Mouse (Mus musculus): ENCODE measurements at regions not wholly inside any gene's neighbourhood (a gene's known extent, or its start where the extent isn't known, plus 50 kb on each side); places are given as distances from the start of the nearest gene placed in this dataset.

DNA sequence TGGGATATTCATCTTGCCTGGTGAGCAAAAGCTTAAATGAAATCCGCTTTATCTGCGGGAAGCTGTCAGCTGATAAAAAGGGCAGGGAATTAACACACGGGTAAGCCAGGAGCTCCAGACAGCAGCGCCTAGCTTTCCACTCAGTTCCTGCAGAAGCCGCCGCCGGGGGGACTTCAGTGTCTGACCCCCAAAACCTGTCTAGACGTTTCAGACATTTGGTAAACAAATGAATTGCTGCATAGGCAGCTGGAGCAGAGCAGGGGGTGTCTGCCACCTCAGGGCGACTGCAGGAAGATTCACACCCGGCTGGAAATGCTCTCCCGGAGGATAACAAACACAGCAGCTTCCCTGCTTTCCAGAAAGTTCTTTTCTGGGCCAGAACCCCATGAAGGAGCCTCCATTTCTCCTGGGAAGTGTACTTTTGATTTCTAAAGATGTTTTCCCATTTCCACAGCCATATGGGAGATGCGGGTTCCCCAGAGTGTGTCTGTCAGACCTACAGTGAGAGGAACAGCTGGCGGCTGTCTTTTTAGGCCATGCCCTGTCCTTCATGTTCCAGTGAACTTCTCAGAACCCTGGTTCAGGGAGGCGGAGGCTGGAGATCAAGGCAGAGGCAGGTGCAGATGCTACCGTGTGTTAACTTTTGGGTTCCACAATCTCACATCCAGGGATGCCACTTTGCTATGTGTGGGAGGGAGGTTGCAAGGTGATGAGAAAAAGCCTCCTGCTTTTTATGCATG, 58.7 kb upstream of the Pmepa1 start:
- no peak for DNase-seq

DNA sequence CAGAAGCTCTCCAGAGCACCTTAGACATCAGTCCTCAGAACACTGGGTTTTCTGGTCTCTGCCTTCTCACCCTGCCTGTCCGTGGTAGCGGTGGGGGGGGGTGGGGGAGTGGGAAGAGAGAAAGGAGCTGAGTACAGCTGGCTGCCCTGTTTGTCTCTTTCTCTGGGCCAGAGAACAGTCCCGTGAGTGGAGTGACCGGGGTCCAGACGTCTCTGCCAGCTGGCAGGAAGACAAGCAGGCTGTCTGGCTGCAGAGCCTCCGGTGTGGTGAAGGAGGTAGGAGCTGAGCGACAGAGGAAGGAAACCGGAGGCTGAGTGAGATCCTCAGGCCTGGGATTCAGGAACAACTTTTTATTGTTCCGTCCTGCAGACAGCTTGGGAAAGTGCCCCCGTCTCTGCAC, 59.5 kb upstream of the Pmepa1 start:
- DNase-seq: no peak

DNA sequence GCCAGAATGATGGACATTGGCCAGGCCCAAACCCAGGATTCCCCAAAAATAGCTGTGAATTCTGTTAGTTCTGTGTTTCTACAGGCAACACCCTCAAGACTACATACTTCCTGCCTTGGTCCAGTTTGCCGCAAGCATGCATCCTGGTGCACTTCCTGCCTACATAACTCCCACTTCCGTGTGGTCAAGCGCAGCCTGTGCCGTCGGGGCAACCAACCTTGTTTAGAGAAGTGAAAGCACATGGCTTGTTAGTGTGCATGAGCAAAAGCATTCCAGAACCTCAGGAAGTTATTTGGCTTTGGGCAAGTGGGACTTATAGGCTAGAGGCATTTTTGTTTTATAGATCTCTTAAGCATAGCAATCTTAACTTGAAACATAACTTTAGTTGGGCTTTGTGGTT, 61.3 kb upstream of the Pmepa1 start:
- DNase-seq: no peak

DNA sequence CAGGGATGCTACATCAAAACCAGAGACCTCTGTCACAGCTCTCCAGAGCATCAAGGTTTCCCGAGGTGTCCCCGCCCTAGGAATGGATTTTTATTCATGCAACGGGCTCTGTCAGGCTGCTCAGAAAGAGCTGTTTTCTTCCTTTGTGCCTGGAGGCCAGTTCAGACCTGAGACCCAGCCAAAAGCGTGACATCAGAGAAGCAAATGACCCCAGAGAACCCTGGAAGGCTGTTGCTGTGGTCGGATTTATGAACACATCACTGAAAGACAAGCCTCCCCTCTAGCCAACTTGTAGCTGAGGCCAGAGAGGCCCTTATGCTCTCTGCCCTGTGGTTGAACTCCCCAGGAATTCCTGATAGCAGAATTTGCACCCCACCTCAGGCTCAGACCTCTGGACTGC, 62.3 kb upstream of the Pmepa1 start:
- DNase-seq: no peak

DNA sequence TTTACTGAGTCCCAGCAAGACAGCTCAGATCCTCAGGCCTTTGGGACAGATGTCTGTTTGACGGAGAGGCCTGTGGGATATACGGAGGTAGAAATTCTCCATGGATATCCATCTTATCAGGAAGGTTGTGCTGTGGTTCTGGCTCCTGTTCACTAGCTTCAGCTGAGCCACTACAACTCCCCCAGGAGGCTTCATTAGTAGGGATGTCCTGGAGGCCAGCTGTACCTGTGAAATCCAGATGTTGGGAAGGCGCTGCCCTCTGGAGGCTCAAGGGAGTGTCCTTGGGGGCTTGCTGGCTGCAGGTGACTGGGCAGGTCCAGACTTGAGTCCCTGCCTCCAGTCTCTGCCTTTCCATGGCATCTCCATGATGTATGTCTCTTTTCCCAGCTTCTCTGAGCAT, 62.9 kb upstream of the Pmepa1 start:
- DNase-seq: no peak

DNA sequence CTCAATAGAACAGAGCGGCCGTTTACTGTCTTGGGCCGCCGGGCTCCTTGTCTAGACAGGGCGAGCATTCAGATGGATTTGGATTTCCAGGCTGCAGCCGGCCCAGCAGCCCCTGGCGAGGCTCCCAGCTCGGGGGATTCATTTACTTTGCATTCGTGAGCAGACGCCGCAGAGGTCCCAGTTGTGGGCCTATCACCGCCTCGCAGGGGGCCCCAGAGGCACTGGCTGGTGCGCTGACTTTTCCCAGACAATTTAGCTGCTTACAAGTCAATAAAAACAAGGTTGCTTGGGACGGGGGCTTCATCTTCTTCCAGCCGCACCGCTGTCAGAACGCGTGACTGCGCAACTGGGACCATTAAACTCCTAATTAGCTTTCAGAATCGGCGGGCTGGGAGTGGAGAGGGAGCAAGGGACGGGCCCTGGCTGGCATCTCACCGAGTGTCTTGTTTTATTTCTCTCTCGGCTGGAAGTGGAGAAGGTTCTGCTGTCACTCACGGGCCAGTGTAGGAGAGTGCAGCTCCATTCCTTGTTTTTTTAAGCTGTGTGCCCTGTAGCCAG, 63.8 kb upstream of the Pmepa1 start:
- DNase-seq: no peak

DNA sequence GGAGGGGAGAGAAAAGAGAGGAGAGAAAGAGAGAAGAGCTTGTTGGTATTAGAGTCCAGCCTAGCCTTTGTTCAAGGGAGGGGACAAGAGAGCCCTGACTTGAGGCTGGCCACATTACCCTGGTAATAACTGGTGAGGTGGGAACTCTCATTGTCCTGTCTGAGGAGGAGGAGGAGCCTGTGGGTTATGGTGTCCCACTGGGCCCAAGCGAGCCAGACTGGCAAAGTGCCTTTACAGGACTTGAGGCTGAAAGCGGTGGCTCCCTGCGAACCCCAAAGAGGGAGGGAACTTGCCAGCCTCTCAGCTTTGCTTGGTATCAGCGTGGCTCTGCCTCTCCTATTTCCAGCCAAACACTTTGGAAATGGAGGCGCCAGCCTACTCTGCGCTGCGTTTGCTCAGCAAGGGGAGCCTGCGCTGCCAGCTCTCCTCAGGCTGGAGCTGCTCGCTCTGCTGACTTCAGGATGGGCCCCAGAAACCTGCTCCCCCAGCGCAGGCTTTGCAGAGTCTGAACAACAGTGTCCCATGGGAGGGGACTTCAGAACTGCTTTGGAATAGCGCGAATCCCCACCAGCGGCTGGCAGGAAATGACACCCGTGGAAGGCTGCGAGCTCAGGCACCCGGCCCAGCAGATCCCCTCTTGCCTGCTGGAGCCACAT, 66.4 kb upstream of the Pmepa1 start:
- no peak for DNase-seq

DNA sequence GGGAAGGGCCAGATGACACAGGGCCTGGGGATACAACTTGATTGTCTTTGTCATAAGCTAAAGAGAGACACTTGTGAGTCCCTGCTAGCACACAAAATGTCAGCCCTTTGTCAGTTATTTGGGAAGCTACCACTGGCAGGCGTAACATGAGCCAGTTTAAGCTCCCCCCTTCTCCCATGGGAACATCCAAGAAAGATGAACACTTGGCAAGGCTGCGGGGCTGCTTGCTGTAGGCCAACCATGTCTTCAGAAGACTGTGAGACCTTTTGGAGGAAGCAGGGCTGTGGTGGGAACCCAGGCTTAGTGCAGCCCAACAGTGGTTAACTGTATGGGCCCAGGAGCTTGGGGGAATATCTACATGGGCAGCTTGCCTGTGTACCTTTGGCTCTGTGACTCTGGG, 67.3 kb upstream of the Pmepa1 start:
- no peak for DNase-seq

DNA sequence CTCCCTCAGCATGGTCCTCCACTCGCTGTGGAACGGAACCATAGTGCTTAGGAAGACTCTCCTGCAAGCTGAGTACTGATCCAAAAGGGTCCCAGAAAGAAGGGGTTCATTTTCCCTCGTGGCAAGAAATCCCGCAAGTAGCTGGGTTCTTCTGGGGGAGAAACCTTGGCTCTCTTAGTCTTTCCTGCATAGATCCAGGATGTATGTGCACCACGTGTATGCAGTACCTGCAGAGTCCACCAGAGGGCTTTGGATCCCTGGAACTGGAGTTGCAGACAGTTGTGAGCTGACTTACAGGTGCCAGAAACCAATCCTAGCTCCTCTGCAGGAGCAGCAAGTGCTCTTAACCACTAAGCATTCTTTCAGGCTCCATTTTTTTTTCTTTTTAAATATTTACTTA, 67.9 kb upstream of the Pmepa1 start:
- no peak for DNase-seq

DNA sequence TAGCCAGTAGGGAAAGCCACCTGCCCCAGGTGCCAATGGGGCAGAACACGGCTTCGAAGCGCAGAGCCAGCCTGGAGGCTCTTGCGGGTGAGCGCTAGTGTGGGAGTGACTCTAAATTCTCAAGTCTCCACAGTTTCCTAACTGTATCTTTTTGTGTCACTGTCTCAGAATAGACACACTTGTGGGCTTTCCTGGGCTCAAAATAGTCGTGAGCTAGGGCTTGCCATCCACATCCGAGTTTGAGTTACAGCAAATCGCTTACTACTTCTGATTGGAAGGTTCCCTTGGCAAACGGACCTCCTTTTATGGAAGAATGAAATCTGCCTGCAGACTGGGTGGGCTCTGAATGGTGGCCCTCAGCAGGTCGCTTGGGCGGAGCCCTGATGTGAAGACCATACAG, 71.0 kb upstream of the Pmepa1 start:
- DNase-seq: no peak

DNA sequence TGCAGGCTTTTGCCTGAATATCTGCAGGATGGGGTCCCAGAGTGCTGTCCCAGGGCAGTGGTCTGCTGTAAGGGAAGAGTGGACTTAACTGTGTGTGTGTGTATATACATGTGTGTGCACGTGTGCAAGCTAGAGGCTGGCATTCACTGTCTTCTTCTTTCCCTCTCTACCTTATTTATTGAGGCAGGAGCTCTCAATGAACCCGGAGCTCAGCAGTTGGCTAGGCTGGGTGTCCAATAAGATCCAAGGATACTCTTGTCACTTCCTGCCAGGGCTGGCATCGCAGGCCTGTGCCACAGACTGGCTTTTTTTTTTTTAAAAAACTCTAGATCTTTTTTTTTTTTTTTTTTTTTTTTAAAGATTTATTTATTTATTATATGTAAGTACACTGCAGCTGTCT, 72.4 kb upstream of the Pmepa1 start:
- no peak for DNase-seq

DNA sequence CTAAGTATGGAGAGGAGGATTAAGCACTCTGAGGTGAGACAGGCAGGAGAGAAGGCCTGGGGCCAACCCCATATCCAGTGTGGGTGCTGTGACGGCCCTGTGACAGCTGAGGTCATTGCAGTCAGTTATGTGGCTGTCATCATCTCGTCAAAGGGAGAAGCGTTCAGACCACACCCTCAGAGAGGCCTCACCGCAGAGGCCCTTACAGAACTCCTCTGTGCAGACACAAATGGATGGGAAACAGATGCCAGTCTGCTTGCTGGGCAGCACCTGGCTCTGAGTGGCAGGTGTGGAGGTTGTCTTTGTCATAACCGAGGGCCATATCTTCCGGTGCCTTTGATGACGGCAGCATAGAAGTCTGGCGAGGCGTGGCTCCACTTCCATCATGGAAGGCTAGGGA, 73.2 kb upstream of the Pmepa1 start:
- DNase-seq: no peak

DNA sequence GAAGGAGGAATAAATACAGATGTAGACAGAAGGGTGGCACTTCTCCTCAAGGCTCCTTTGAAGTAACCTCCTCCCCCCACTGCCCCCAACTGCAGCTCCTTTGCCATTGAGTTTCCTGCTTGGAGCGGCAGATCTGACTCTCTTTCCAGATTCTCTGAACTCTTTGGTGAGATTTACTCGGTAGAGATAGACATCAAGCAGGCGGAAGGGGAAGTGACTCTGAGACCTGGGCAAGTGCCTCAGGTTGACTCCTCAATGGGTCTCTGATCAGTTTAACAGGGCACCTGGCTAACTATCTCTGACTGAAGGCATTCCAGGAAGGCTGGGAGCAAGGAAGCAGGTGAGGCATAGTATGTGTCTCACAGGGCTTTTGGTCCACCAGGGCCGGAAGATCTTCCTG, 73.6 kb upstream of the Pmepa1 start:
- DNase-seq: no peak

DNA sequence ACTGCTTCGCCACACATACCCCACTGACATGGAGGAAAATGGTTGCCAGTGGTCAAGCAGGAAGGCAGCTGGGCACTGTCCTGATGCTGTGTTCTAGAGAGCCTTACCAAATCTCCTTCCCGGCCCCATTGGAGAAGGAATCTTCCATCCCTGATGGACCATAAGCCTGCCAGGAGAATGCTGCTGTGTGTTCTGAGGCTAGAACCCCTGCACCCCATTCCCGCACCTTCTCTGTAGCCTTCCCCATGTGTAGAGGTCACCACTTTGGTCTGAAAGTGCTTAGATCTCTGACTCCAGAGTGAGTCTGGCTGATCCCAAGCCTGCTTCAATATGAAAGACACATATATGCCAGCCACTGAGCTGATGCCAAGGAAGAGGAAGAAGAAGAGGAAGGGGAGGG, 74.1 kb upstream of the Pmepa1 start:
- no peak for DNase-seq

DNA sequence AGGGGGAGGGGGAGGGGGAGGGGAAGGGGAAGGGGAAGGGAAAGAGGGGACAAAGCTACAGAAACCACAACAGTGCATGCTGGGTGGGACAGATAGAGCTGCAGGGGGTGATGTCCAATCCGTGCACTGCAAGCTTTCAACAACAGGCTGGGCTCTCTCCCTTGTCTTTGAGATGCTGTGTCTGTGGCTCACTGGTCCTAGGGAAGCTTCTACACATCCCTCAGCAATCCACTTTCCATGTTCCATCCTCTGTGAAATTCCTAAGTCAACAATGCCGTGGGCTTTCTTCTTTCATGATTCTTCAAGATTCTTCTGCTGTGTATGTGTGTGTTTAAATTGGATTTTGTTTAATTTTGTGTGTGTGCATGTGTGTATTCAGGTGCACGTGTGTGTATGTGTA, 74.5 kb upstream of the Pmepa1 start:
- no peak for DNase-seq

DNA sequence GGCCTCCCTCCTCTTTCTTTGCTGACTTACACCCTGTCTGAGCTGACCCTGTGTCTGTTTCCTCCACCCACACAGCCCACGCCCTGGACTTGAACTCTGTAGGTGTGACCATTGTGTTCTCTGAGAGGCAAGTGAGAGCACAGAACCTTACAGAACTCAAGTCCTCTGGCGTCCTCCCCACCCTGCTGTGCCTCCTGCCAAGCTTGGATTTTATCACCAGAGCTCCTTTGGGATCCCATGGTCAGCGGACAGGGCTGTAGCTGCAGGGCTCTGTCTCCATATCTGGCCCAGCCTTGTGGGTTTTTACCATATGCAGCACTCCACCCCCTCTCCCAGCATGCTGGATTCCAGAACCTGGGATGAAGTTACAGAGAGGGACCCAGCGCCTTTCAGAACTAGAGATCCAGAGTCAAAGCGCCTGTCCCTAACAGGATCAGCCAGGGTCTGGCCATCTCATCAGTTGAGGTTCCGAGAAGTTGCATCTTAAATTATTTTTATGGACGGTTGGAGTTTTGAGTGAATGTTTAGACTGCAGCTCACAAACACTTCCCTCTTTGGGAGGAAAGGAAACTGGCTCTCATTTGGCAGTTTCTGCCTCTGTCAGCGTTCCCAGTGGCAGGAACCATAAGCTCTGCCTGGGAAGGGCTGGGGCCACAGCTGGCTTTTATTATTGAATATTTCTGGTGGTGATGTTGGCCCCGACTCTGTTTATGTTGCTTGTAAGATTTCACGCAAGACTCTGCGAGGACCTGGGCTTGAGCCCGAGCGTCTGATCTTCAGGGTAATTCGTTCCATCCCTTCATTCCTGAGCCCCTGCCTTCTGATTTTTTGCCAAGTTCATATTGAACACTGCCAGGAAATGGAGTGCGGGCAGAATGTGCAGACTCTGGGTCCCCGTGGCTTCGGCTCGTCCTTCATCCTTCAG, 75.8 kb upstream of the Pmepa1 start:
- DNase-seq: no peak

DNA sequence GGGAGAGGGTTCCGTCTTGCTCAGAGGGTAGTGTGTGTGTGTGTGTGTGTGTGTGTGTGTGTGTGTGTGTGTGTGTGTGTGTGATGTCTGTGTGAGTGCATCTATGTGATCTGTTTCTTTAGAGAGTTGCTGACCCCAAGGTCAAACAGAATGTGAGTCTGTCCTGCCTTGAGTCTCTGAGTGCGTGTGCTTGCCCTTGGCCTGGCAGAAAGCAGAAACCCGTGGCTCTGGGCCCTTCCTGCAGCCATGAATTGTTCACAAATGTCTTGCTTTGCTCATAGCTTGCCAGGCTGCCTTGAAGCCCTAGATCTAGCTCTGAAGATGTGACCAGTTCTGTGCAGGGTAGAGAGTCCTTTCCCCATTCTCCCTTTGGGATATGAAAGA, 76.4 kb upstream of the Pmepa1 start:
- DNase-seq: no peak

DNA sequence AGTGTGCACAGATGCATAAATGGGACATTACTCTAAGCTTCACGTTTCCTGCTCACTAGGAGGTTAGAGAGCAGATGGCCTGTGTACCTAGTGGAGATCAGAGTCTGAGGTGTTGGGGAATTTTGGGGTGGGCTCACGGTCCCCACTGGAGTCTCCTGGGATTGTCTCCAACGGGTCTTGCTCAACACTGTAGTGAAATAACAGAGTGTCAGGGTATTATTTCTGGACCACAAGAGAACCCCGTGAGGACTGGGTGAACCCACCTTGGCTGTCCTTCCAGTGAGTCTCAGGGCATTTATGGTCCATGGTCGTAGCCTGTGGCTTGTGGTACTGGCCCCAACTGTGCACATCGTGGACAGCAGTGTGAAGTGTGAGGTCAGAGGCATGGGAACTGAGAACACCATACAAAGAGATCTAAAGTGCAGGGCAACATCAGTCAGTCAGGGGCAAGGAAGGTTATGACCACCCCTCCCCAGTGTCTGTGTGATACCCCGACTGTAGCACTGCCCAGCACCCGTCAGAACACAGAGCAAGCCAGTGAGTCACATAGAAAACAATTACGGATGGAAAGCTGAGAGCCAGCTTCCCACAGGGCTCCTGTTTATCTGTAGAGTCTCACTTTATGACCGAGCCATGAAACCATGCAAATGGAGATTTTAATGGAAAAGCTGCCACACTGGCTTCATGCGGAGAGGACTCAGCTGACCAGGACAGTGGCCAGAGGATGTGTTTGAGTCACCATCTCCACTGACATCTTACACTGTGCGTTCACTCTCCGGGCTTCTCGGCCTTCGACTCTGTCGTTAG, 77.3 kb upstream of the Pmepa1 start:
- no peak for DNase-seq

DNA sequence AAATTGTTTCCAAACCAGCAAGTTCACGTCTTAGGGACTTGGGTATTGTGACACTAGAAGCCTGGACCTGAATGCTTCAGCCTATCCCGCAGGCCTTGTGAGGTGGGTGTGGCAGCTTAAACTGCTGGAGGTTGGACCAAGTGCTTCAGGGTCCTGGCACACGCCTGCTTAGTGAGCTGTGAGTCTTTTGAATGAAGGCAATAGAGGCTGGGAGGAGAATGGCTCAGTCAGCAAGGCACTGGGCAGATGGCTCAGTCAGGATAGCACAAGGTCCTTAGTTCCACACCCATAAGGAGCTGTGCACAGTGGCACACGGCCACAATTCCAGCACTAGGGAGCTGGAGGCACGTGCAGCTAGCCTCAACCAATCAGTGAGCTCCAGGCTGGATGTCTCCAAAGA, 80.5 kb upstream of the Pmepa1 start:
- no peak for DNase-seq

DNA sequence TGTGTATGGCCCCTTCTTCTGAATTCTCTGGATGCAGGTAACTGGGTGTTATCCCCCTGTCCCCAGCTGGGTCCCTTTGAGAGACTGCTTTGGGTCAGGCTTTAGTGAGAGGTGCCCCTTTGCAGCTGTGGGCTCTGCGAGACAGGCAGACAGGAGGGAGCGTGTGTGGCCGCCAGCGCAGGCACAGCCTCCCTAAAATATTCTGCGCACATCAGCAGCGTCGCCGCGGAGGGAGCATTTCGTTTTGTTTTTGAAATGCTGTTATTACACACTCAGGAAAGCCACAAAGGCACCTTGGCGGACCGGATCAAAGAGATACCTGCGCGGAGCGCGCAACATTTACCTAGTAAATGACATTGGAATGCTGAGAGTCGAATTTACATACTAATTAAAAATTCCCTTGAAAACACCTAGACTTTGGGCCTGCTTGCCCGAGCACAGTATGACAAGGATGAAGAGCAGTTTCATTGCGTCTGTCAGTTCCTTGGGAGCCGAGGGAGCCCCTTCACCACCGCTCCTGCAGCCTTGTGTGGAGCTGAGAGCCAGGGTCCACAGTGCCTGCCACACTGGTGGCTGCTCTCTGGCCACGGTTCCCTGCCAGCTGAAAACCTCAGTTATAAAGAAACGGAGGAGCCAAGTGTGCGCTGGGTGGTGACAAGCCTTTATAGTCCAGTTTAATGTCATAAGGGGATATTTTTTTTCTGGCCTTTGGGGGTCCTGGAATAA, 89.3 kb upstream of the Pmepa1 start:
- no peak for DNase-seq

DNA sequence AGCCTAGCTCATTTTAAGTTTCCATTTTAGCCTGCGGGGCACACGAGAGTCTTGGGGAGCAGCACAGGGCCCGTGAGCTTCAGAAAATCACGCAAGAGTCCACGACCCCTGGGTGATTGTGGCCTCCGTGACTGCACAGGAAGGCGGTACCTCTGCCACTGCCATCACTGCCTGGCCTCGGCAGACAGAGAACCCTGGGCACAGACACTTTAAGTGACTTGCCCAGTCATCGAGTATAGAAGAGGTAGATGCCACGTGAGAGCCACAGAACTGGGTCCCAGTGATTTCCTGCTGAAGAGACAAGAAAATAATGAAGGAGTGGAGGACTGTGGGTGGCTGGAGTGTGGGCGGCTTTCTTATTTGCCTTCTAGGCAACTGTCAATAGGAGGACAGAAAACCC, 90.4 kb upstream of the Pmepa1 start:
- no peak for DNase-seq

DNA sequence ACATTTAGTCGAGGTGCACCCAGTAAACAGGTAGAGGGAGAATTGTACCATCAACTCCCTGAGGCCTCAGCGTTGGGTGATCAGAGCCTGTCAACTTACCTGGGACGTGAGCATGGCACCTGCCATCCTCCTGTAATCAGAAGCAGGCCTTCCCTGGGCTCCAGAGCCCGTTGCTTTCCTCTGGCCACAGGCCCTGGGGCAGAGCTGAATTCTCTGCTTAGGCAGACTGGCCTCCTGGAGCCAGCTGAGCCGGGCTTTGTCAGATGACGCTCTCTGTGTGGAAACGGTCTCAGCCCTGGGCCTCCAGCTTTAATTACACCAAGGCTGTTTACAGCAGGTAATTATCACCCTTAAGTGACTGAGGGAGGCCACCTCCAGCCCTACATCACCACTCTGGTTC, 92.6 kb upstream of the Pmepa1 start:
- no peak for DNase-seq

Data from cerebellum, adult 9-10 months (tissue).